Mouse (Mus musculus) myocyte (in vitro differentiated cells): Measurements from ENCODE around the gene Cnp. TPM values are rescaled to one million over a fixed set of nuclear protein-coding genes. Genes with fewer than 3 reads are reported as not detected.

Source experiments
- H3K27me3 ChIP-seq: one replicate; pipeline ENCODE4 v1.6.1; 2011; ENCODE audit not compliant: control insufficient read depth, insufficient read depth, insufficient read length
- H3K36me3 ChIP-seq: one replicate; pipeline ENCODE4 v1.6.1; 2011; ENCODE audit not compliant: control insufficient read depth, insufficient read depth
- H3K4me2 ChIP-seq: one replicate; pipeline ENCODE4 v1.6.1; 2011; ENCODE audit warnings: low read depth, control low read depth
- H3K4me3 ChIP-seq: one replicate; pipeline ENCODE4 v1.5.1; 2011; ENCODE audit warnings: mild to moderate bottlenecking, control low read depth, moderate library complexity
- H3K79me2 ChIP-seq: one replicate; pipeline ENCODE4 v1.6.1; 2011; ENCODE audit not compliant: control insufficient read depth, insufficient read depth
- H3ac ChIP-seq: one replicate; pipeline ENCODE4 v1.6.1; 2011; ENCODE audit not compliant: control insufficient read depth, insufficient read length
- CEBPB ChIP-seq: IDR thresholded peaks from 2 replicates; pipeline ENCODE4 v1.6.1; 2011; ENCODE audit warnings: mild to moderate bottlenecking, moderate library complexity; ENCODE audit not compliant: poor library complexity, insufficient read depth, severe bottlenecking
- E2F4 ChIP-seq: IDR thresholded peaks from one replicate; pipeline ENCODE4 v1.6.1; 2011; ENCODE audit warnings: mild to moderate bottlenecking, control low read depth, moderate library complexity; ENCODE audit not compliant: insufficient read depth
- MAX ChIP-seq: IDR thresholded peaks from one replicate; pipeline ENCODE4 v1.6.1; 2011; ENCODE audit warnings: low read depth, mild to moderate bottlenecking, control low read depth
- MYOD1 ChIP-seq, 3 experiments: IDR thresholded peaks; one replicate each; pipeline ENCODE4 v1.6.1; 2011; ENCODE audit warnings: control low read depth in 2 of 3, low read depth in 2 of 3, mild to moderate bottlenecking in 2 of 3, moderate library complexity in 1 of 3; ENCODE audit not compliant: insufficient read length in 2 of 3, control insufficient read depth in 1 of 3
- MYOG ChIP-seq, 3 experiments: IDR thresholded peaks; one replicate each; pipeline ENCODE4 v1.6.1; 2011; ENCODE audit warnings: control low read depth in 2 of 3, low read depth in 2 of 3, mild to moderate bottlenecking in 2 of 3; ENCODE audit not compliant: insufficient read length in 2 of 3, control insufficient read depth in 1 of 3, insufficient read depth in 1 of 3
- POLR2A ChIP-seq: IDR thresholded peaks from one replicate; pipeline ENCODE4 v1.6.1; 2011; ENCODE audit warnings: low read depth, mild to moderate bottlenecking, control low read depth, moderate library complexity; ENCODE audit not compliant: insufficient read length
- POLR2AphosphoS2 ChIP-seq: IDR thresholded peaks from one replicate; pipeline ENCODE4 v1.6.1; 2011; ENCODE audit warnings: low read depth, control low read depth; ENCODE audit not compliant: insufficient read length
- REST ChIP-seq: IDR thresholded peaks from one replicate; pipeline ENCODE4 v1.6.1; 2011; ENCODE audit warnings: mild to moderate bottlenecking, control low read depth, moderate library complexity; ENCODE audit not compliant: insufficient read depth, insufficient read length
- SRF ChIP-seq: IDR thresholded peaks from one replicate; pipeline ENCODE4 v1.6.1; 2011; ENCODE audit warnings: low read depth; ENCODE audit not compliant: control insufficient read depth, insufficient read length
- TCF12 ChIP-seq: IDR thresholded peaks from one replicate; pipeline ENCODE4 v1.6.1; 2011; ENCODE audit warnings: mild to moderate bottlenecking, control low read depth; ENCODE audit not compliant: poor library complexity, insufficient read depth, severe bottlenecking
- TCF3 ChIP-seq: IDR thresholded peaks from one replicate; pipeline ENCODE4 v1.6.1; 2011; ENCODE audit warnings: low read depth, control low read depth; ENCODE audit not compliant: insufficient read length
- USF1 ChIP-seq: IDR thresholded peaks from one replicate; pipeline ENCODE4 v1.6.1; 2011; ENCODE audit warnings: low read depth, mild to moderate bottlenecking, control low read depth, moderate library complexity
- polyA plus RNA-seq: library from polyadenylated mRNA; unstranded; fragments of >200 nt; fragmentation: generic; extraction: Trizol; gene quantifications from one replicate; pipeline ENCODE4 v1.2.1, GENCODE M21; 2012; ENCODE audit warnings: missing spikeins

The Cnp gene
- polyA plus RNA-seq, 1 experiment: 18.5 TPM

DNA sequence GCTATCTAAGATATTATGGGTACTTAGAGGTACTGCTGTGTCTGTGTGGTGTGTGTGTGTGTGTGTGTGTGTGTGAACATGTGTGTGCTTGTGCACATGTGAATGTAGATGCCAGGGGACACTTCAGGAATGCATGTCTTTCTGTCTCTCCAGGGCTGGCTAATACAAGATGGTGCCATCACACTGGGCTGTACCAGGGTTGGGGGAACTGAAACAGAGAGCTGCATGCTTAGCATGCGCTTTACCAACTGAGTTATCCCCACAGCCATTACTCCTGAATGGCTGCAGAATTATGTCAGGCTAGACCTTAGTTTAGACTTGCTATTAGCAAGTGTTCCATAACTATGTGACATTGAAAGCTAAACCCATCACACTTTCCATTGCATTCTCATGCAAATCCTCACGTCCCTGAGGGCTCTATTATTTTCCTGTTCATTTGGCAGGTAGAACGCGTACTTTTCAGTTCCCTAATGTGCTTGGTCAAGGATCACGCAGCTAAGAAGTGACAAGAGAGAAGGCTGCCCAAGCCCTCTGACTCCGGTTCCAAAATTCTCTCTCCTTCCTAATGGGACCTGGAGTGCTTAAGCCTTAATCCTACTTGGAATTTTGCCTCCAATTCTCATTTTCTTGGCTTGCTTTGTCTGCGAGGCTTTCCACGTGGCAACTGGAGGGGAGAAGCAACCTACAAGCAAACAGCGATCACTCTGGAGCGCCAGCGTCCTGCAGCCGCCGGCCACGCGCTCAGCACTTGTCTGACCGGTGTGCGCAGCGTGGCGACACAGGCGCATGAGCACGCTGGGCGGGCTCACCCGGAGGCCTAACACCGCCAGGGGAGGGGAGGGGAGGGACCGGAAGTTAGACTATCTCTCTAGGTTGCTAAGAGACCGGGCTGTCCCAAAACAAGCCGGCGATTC is 29.6 kb upstream of the Cnp start, which contains the start of gene Ttc25:
Gene Ttc25, plus strand, starts transcription at position 776 of the 914 bp plus-strand sequence.
- no peak within 1 kb of the TSS for H3ac ChIP-seq
- H3K27me3 ChIP-seq: peaks cover 21% of the 10 kb centered on the region
- H3K36me3 ChIP-seq: no peaks in the 10 kb centered on the region
- peak within 1 kb of the TSS; percentile 94 for H3K4me2 ChIP-seq
- H3K79me2 ChIP-seq: no peaks in the 10 kb centered on the region
- H3K4me3 ChIP-seq: peak within 1 kb of the TSS; percentile 24
- no peak for TF ChIP-seq TCF12
- TF ChIP-seq POLR2AphosphoS2: peak; percentile 97
- TF ChIP-seq E2F4: no peak
- TF ChIP-seq MYOG (IDR thresholded peaks at IDR 0.05; ENCODE audit: control insufficient read depth in 1 of 3, insufficient read depth in 1 of 3, insufficient read length in 2 of 3, low read depth in 2 of 3): peak in 1 of 3 experiments; percentile 53
- peak in 1 of 3 experiments; percentile 24 for TF ChIP-seq MYOD1 (IDR thresholded peaks at IDR 0.05; ENCODE audit: control insufficient read depth in 1 of 3, insufficient read length in 2 of 3, low read depth in 2 of 3)
- no peak for TF ChIP-seq CEBPB
- TF ChIP-seq MAX: peak; percentile 47
- TF ChIP-seq POLR2A: peak; percentile 99
- no peak for TF ChIP-seq USF1
- no peak for TF ChIP-seq SRF
- TF ChIP-seq TCF3: no peak
- TF ChIP-seq REST: no peak

DNA sequence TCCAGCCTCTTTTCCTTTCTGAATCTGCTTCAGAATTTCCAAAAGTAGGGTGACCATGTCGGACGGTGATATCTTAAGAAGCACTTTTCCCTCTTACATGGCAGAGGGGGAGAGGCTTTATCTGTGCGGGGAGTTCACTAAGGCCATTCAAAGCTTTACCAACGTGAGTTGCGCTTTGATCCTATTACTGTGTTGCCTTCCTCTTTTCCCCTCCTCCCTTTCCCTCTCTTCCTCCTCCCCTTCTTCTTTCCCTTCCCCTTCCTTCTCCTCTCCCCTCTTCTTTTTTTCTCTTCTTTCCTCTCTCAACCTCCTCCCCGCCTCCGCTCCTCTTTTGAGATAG is 29.0 kb upstream of the Cnp start:
- TF ChIP-seq POLR2A (no peak), USF1 (no peak), TCF12 (no peak), E2F4 (no peak), REST (no peak), TCF3 (no peak), CEBPB (no peak), POLR2AphosphoS2 (no peak), MAX (no peak), MYOG (IDR thresholded peaks at IDR 0.05; ENCODE audit: control insufficient read depth in 1 of 3, insufficient read depth in 1 of 3, insufficient read length in 2 of 3, low read depth in 2 of 3) (no peak), SRF (no peak), MYOD1 (IDR thresholded peaks at IDR 0.05; ENCODE audit: control insufficient read depth in 1 of 3, insufficient read length in 2 of 3, low read depth in 2 of 3) (no peak)
- peak overlapping the region; percentile 24 for H3K4me3 ChIP-seq
- H3K27me3 ChIP-seq: peaks cover 28% of the 10 kb centered on the region
- H3K4me2 ChIP-seq: peak overlapping the region; percentile 94
- H3ac ChIP-seq: no peak overlapping the region
- no peaks in the 10 kb centered on the region for H3K79me2 ChIP-seq
- H3K36me3 ChIP-seq: no peaks in the 10 kb centered on the region

DNA sequence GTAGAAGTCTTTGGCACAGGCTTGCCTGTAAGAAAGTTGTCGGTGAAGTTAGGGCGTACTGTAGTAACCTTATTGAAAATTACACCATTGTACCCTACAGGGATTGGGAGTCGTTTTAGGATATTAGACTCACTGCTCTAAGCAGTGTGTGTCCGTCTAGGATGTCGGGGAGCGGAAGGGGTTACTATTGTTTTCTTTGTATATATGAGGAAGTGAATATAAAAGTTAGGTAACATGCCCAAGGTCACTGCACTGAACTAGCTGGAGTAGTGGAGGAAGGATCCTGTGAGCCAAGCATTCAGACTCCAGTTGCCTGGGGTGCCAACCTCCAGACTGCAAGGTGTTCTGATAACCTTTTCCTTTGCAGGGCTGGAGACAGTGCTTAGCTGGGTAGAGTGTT is 27.7 kb upstream of the Cnp start:
- Histone ChIP-seq H3K27me3 (peaks cover 28% of the 10 kb centered on the region), H3K36me3 (no peaks in the 10 kb centered on the region), H3ac (no peak overlapping the region), H3K4me2 (no peak overlapping the region), H3K79me2 (no peaks in the 10 kb centered on the region), H3K4me3 (no peak overlapping the region)
- TF ChIP-seq TCF12: no peak
- no peak for TF ChIP-seq CEBPB
- TF ChIP-seq TCF3: no peak
- TF ChIP-seq REST: no peak
- no peak for TF ChIP-seq SRF
- TF ChIP-seq USF1: no peak
- no peak for TF ChIP-seq POLR2AphosphoS2
- no peak for TF ChIP-seq MAX
- TF ChIP-seq MYOD1 (IDR thresholded peaks at IDR 0.05; ENCODE audit: control insufficient read depth in 1 of 3, insufficient read length in 2 of 3, low read depth in 2 of 3): no peak
- no peak for TF ChIP-seq MYOG (IDR thresholded peaks at IDR 0.05; ENCODE audit: control insufficient read depth in 1 of 3, insufficient read depth in 1 of 3, insufficient read length in 2 of 3, low read depth in 2 of 3)
- no peak for TF ChIP-seq POLR2A
- no peak for TF ChIP-seq E2F4

DNA sequence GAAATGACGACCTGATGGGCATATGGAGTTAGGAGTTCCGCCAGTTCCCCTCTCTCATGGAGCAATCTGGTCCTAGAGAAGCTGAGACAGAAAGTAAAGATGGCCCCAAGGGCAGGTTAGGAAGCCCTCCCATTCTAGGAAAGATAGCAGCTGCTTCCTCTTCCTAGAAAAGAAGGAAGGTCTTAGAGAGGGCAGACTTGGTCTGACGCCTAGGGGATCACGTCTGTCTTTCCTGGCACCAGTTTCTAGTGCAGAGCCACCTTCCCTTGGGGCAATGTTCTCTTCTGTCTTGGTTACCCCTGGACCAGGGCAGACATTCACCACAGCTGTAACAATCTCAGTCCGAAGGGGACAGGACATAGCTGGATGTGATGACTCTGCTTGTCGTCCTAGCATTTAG is 26.6 kb upstream of the Cnp start:
- Histone ChIP-seq H3K4me3 (no peak overlapping the region), H3ac (no peak overlapping the region), H3K27me3 (peaks cover 28% of the 10 kb centered on the region), H3K79me2 (no peaks in the 10 kb centered on the region), H3K36me3 (no peaks in the 10 kb centered on the region), H3K4me2 (no peak overlapping the region)
- TF ChIP-seq TCF12 (no peak), POLR2AphosphoS2 (no peak), POLR2A (no peak), MAX (no peak), MYOD1 (IDR thresholded peaks at IDR 0.05; ENCODE audit: control insufficient read depth in 1 of 3, insufficient read length in 2 of 3, low read depth in 2 of 3) (no peak), MYOG (IDR thresholded peaks at IDR 0.05; ENCODE audit: control insufficient read depth in 1 of 3, insufficient read depth in 1 of 3, insufficient read length in 2 of 3, low read depth in 2 of 3) (no peak), TCF3 (no peak), E2F4 (no peak), REST (no peak), CEBPB (no peak), SRF (no peak), USF1 (no peak)
